Mouse (Mus musculus): ENCODE data around the gene Arhgap1. TPM values are rescaled to one million over a fixed set of nuclear protein-coding genes. Genes with fewer than 3 reads are reported as not detected.

Gene Arhgap1
- total and polyA plus RNA-seq, 3 experiments: 64.4 to 65.8 (median 65.4) TPM

GRCm38 (mm10) chr2:91695436-91696224, 46.0 kb downstream of the Arhgap1 start:
- DNase-seq: no peak

GRCm38 (mm10) chr2:91696225-91696590, 46.5 kb downstream of the Arhgap1 start:
- peak; percentile 37 for DNase-seq

GRCm38 (mm10) chr2:91699225-91699624, 49.6 kb downstream of the Arhgap1 start:
- no peak for DNase-seq

GRCm38 (mm10) chr2:91701366-91701765, 51.7 kb downstream of the Arhgap1 start:
- no peak for DNase-seq

GRCm38 (mm10) chr2:91705736-91706135, 56.1 kb downstream of the Arhgap1 start:
- no peak for DNase-seq

GRCm38 (mm10) chr2:91706456-91706855, 56.8 kb downstream of the Arhgap1 start:
- no peak for DNase-seq

- peak; percentile 56 for DNase-seq
Measured at GRCm38 (mm10) chr2:91708361-91708760, 58.7 kb downstream of the Arhgap1 start.

- peak; percentile 95 for DNase-seq
Measured at GRCm38 (mm10) chr2:91710272-91711234, 60.9 kb downstream of the Arhgap1 start, which contains the start of the genes Atg13 and Harbi1. Atg13 (minus strand) TSS chr2:91710576. Harbi1 (plus strand) TSS chr2:91710852.

- no peak for DNase-seq
Measured at GRCm38 (mm10) chr2:91711256-91711925, 61.7 kb downstream of the Arhgap1 start.

- no peak for DNase-seq
Measured at GRCm38 (mm10) chr2:91714921-91715320, 65.3 kb downstream of the Arhgap1 start.

- no peak for DNase-seq
Measured at GRCm38 (mm10) chr2:91718276-91718675, 68.6 kb downstream of the Arhgap1 start.

Other genes starting within 250 kb of the Arhgap1 start
- 10 to 100 TPM; 14.7 to 19.2 TPM for gene 1110051M20Rik, start 205.2 kb upstream of the Arhgap1 start, total RNA-seq (2021)
- gene 1110051M20Rik, start 205.2 kb upstream of the Arhgap1 start, polyA plus RNA-seq (2012; rRNA removed): 14.9 and 16.0 TPM in 2 replicates
- gene Lrp4, start 192.3 kb upstream of the Arhgap1 start, total RNA-seq (2021): 1 to 10 TPM; 3.5 to 6.5 TPM
- gene Lrp4, start 192.3 kb upstream of the Arhgap1 start, polyA plus RNA-seq (2012; rRNA removed): 2.0 and 2.4 TPM in 2 replicates
- 10 to 100 TPM; 36.6 to 40.3 TPM for gene Ckap5, start 123.1 kb upstream of the Arhgap1 start, total RNA-seq (2021)
- 2.3 and 2.9 TPM in 2 replicates for gene Ckap5, start 123.1 kb upstream of the Arhgap1 start, polyA plus RNA-seq (2012; rRNA removed)
- 1 to 10 TPM in 1 of 2 experiments, under 1 TPM in 1; 0.38 to 2.9 TPM for gene F2, start 13.4 kb upstream of the Arhgap1 start, total RNA-seq (2021)
- gene F2, start 13.4 kb upstream of the Arhgap1 start, polyA plus RNA-seq (2012; rRNA removed): 1.2 TPM in 1 of 2 replicates, not detected in the other
- gene Zfp408, start 69 bp upstream of the Arhgap1 start, total RNA-seq (2021): 1 to 10 TPM; 8.0 to 9.6 TPM
- 18.9 and 20.5 TPM in 2 replicates for gene Zfp408, start 69 bp upstream of the Arhgap1 start, polyA plus RNA-seq (2012; rRNA removed)
- 10 to 100 TPM; 58.5 to 61.7 TPM for gene Atg13, start 60.7 kb downstream of the Arhgap1 start, total RNA-seq (2021)
- 43.9 and 59.4 TPM in 2 replicates for gene Atg13, start 60.7 kb downstream of the Arhgap1 start, polyA plus RNA-seq (2012; rRNA removed)
- 10 to 100 TPM in 1 of 2 experiments, 1 to 10 TPM in 1; 6.8 to 12.0 TPM for gene Harbi1, start 61.0 kb downstream of the Arhgap1 start, total RNA-seq (2021)
- gene Harbi1, start 61.0 kb downstream of the Arhgap1 start, polyA plus RNA-seq (2012; rRNA removed): 1.8 and 2.0 TPM in 2 replicates
- gene Ambra1, start 80.3 kb downstream of the Arhgap1 start, total RNA-seq (2021): 10 to 100 TPM; 31.0 to 34.1 TPM
- gene Ambra1, start 80.3 kb downstream of the Arhgap1 start, polyA plus RNA-seq (2012; rRNA removed): 23.8 and 29.8 TPM in 2 replicates

Data from adrenal gland, adult 2 months (tissue).